Mouse (Mus musculus): Measurements from ENCODE around the gene Rps6ka5. TPM values are rescaled to one million over a fixed set of nuclear protein-coding genes. Genes with fewer than 3 reads are reported as not detected.

Rps6ka5 gene
- polyA plus RNA-seq, 1 experiment from 2014 or later, result 3.6 TPM

DNA sequence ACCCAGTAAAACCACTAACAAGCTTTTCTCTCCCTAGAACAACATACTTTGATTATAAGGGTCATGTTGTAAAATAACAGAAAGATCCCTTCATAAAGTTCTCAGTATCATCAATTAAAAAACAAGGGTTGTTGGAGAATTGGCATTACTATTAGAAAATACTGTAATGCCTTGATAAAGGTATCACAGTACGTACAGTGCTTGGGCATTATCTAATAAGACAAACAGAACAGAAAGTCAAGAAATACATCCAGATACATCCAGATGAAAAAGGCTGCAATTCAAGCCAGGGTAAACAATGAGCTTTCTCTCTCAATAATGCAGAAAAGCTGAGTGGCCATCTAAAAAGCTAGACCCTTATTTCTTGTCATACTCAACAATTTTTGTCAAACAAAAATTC, 84.8 kb downstream of the Rps6ka5 start:
- Histone ChIP-seq H3K4me2 (ENCODE audit: low read depth, low read length) (no peak overlapping the region), H3K9ac (ENCODE audit: low read length) (no peak overlapping the region), H3K4me3 (replicated peaks; ENCODE audit: low read length) (no peak overlapping the region), H3K4me1 (ENCODE audit: control insufficient read depth, insufficient read depth, low read length) (0 out of 2 replicates have a peak, but pooled peaks cover 5% of the 10 kb centered on the region), H3K27ac (ENCODE audit: low read length) (no peak overlapping the region), H3K27me3 (ENCODE audit: control insufficient read depth, insufficient read depth, low read length) (no peaks in the 10 kb centered on the region), H3K36me3 (ENCODE audit: control insufficient read depth, insufficient read depth, low read length) (no peaks in the 10 kb centered on the region), H3K9me3 (replicated peaks; ENCODE audit: control insufficient read depth, low read length) (no peaks in the 10 kb centered on the region)
- 67% methylated on average over 1 of the region's 1 CpGs for WGBS
- no peak for ATAC-seq (ENCODE audit: insufficient read depth, low FRiP score)

DNA sequence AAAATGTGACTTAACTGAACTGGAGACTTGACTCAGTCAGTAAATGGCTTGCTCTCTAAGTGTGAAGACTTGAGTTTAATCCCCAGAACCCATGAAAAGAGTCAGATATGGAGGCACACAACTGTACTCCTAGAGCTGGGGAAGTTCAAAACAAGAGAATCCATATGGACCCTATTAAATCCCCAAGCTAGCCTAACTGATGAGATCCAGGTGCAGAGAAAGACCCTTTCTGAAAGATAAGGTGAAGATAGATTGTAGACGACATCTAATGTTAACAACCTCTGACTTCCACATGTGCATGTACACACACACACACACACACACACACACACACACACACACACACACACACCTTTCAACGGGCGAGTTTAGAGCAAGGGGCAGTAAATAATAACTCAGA, 86.1 kb downstream of the Rps6ka5 start:
- Histone ChIP-seq H3K4me2 (ENCODE audit: low read depth, low read length) (no peak overlapping the region), H3K27ac (ENCODE audit: low read length) (no peak overlapping the region), H3K9me3 (replicated peaks; ENCODE audit: control insufficient read depth, low read length) (no peaks in the 10 kb centered on the region), H3K4me3 (replicated peaks; ENCODE audit: low read length) (no peak overlapping the region), H3K4me1 (ENCODE audit: control insufficient read depth, insufficient read depth, low read length) (0 out of 2 replicates have a peak, but pooled peaks cover 5% of the 10 kb centered on the region), H3K9ac (ENCODE audit: low read length) (no peak overlapping the region), H3K36me3 (ENCODE audit: control insufficient read depth, insufficient read depth, low read length) (no peaks in the 10 kb centered on the region), H3K27me3 (ENCODE audit: control insufficient read depth, insufficient read depth, low read length) (no peaks in the 10 kb centered on the region)
- ATAC-seq (ENCODE audit: insufficient read depth, low FRiP score), result no peak
- WGBS, result 43% methylated on average over 3 of the region's 3 CpGs

GRCm38 (mm10) chr12:100639680-100640079, 87.1 kb downstream of the Rps6ka5 start:
- Histone ChIP-seq H3K9me3 (replicated peaks; ENCODE audit: control insufficient read depth, low read length) (no peaks in the 10 kb centered on the region), H3K36me3 (ENCODE audit: control insufficient read depth, insufficient read depth, low read length) (no peaks in the 10 kb centered on the region), H3K27me3 (ENCODE audit: control insufficient read depth, insufficient read depth, low read length) (no peaks in the 10 kb centered on the region), H3K4me2 (ENCODE audit: low read depth, low read length) (no peak overlapping the region), H3K4me1 (ENCODE audit: control insufficient read depth, insufficient read depth, low read length) (0 out of 2 replicates have a peak, but pooled peaks cover 5% of the 10 kb centered on the region), H3K4me3 (replicated peaks; ENCODE audit: low read length) (no peak overlapping the region), H3K27ac (ENCODE audit: low read length) (no peak overlapping the region), H3K9ac (ENCODE audit: low read length) (no peak overlapping the region)
- WGBS, result 20% methylated on average over 7 of the region's 7 CpGs
- ATAC-seq (ENCODE audit: insufficient read depth, low FRiP score), result no peak

DNA sequence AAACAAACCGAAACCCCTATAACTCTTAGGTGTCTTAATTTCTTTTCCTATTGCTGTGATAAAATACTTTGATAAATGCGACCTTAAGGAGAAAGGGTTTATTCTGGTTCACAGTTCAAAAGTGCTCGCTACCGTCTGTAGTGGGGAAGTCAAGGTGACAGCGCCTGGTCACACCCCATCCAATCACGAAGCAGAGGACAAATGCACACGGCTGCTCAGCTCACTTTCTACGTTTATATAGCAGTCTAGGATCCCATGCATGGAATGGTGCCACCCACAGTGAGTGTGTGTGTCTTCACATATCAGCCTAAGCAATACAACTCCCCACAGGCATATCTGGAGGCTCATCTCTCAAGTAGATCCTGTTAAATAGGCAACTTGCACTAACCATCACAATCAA, 88.9 kb downstream of the Rps6ka5 start:
- ATAC-seq (ENCODE audit: insufficient read depth, low FRiP score), result no peak
- H3K27me3 ChIP-seq (ENCODE audit: control insufficient read depth, insufficient read depth, low read length), result no peaks in the 10 kb centered on the region
- H3K4me2 ChIP-seq (ENCODE audit: low read depth, low read length), result no peak overlapping the region
- H3K9me3 ChIP-seq (replicated peaks; ENCODE audit: control insufficient read depth, low read length), result no peaks in the 10 kb centered on the region
- no peaks in the 10 kb centered on the region for H3K36me3 ChIP-seq (ENCODE audit: control insufficient read depth, insufficient read depth, low read length)
- no peak overlapping the region for H3K27ac ChIP-seq (ENCODE audit: low read length)
- no peak overlapping the region for H3K9ac ChIP-seq (ENCODE audit: low read length)
- H3K4me3 ChIP-seq (replicated peaks; ENCODE audit: low read length), result no peak overlapping the region
- WGBS, result 84% methylated on average over 8 of the region's 8 CpGs
- 0 out of 2 replicates have a peak, but pooled peaks cover 5% of the 10 kb centered on the region for H3K4me1 ChIP-seq (ENCODE audit: control insufficient read depth, insufficient read depth, low read length)

DNA sequence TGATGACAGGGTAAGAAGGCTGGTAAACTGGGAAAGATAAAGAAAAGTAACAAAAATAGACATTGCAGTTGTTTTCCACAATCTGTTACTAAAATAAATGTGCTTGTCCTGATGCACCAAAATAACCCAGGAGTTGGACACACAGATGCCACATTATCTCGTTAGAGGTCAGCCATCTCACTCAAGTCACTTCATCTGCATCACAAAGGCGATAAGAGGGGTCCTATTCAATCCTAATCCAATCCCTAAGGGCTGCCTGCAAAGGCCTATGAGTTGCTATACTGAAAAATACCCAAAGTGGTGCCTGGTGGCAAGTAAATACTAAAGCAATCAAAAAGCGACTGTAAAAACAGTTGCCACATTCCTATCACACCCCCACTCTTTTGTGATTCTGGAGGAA, 90.0 kb downstream of the Rps6ka5 start:
- Histone ChIP-seq H3K27me3 (ENCODE audit: control insufficient read depth, insufficient read depth, low read length) (no peaks in the 10 kb centered on the region), H3K4me1 (ENCODE audit: control insufficient read depth, insufficient read depth, low read length) (0 out of 2 replicates have a peak, but pooled peaks cover 5% of the 10 kb centered on the region), H3K36me3 (ENCODE audit: control insufficient read depth, insufficient read depth, low read length) (no peaks in the 10 kb centered on the region), H3K9ac (ENCODE audit: low read length) (no peak overlapping the region), H3K4me3 (replicated peaks; ENCODE audit: low read length) (no peak overlapping the region), H3K9me3 (replicated peaks; ENCODE audit: control insufficient read depth, low read length) (no peaks in the 10 kb centered on the region), H3K27ac (ENCODE audit: low read length) (no peak overlapping the region), H3K4me2 (ENCODE audit: low read depth, low read length) (no peak overlapping the region)
- ATAC-seq (ENCODE audit: insufficient read depth, low FRiP score), result no peak
- WGBS, result 67% methylated on average over 3 of the region's 3 CpGs

DNA sequence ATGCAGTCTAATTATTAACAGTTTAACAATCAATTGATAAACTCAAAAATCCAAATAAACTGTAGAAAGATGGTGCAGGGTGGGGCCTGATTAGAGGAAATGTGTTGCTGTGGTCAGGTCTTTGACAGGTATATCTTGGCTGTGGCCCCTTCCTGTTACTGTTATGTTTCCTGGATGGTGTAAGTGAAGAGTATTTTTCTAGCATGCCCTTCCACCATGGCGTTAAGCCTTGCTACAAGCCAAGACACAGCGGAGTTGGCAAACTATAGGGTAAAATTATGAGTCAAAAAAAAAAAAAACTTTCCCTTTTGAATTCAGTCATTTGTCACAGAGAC, 90.5 kb downstream of the Rps6ka5 start:
- Histone ChIP-seq H3K4me2 (ENCODE audit: low read depth, low read length) (no peak overlapping the region), H3K9me3 (replicated peaks; ENCODE audit: control insufficient read depth, low read length) (no peaks in the 10 kb centered on the region), H3K9ac (ENCODE audit: low read length) (no peak overlapping the region), H3K4me1 (ENCODE audit: control insufficient read depth, insufficient read depth, low read length) (0 out of 2 replicates have a peak, but pooled peaks cover 5% of the 10 kb centered on the region), H3K4me3 (replicated peaks; ENCODE audit: low read length) (no peak overlapping the region), H3K27me3 (ENCODE audit: control insufficient read depth, insufficient read depth, low read length) (no peaks in the 10 kb centered on the region), H3K36me3 (ENCODE audit: control insufficient read depth, insufficient read depth, low read length) (no peaks in the 10 kb centered on the region), H3K27ac (ENCODE audit: low read length) (no peak overlapping the region)
- no peak for ATAC-seq (ENCODE audit: insufficient read depth, low FRiP score)
- WGBS, result 83% methylated on average over 2 of the region's 2 CpGs

DNA sequence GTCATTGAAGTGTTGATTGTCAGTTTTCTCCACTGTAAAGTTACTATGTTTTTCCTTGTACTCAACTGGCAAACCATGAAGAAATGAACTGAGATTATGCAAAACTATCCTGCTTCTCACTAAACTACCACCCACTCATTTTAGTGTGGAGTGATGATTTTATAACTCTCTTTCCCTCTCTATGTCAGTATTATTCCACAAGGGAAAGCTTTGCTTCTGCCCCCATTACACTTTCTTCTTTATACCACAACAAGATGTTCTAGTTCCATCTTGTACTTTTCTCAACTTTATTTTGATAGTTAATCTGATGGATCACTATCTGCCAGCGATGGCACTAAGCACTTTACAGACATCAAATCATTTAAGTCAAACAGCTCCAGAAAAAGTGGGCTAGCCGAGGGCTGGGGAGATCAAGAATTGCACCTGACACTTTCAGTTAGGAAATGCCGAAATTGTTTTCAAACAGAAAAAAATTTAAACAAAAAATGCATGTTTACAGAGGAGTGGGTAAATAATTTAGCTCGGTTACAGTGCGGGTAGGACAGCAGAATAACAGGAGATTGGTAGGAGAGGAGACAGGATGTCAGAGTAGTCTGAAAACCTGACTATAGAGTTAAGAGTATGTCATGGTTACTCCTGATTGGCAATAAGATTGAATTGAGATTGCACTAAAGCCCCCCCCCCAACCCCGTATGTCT, 91.0 kb downstream of the Rps6ka5 start:
- H3K27me3 ChIP-seq (ENCODE audit: control insufficient read depth, insufficient read depth, low read length), result no peaks in the 10 kb centered on the region
- ATAC-seq (ENCODE audit: insufficient read depth, low FRiP score), result no peak
- no peak overlapping the region for H3K27ac ChIP-seq (ENCODE audit: low read length)
- H3K4me1 ChIP-seq (ENCODE audit: control insufficient read depth, insufficient read depth, low read length), result 0 out of 2 replicates have a peak, but pooled peaks cover 5% of the 10 kb centered on the region
- H3K4me3 ChIP-seq (replicated peaks; ENCODE audit: low read length), result no peak overlapping the region
- WGBS, result 77% methylated on average over 6 of the region's 6 CpGs
- no peak overlapping the region for H3K4me2 ChIP-seq (ENCODE audit: low read depth, low read length)
- no peak overlapping the region for H3K9ac ChIP-seq (ENCODE audit: low read length)
- H3K9me3 ChIP-seq (replicated peaks; ENCODE audit: control insufficient read depth, low read length), result no peaks in the 10 kb centered on the region
- no peaks in the 10 kb centered on the region for H3K36me3 ChIP-seq (ENCODE audit: control insufficient read depth, insufficient read depth, low read length)

GRCm38 (mm10) chr12:100633231-100633630, 93.6 kb downstream of the Rps6ka5 start:
- Histone ChIP-seq H3K36me3 (ENCODE audit: control insufficient read depth, insufficient read depth, low read length) (no peaks in the 10 kb centered on the region), H3K27ac (ENCODE audit: low read length) (no peak overlapping the region), H3K9ac (ENCODE audit: low read length) (no peak overlapping the region), H3K4me2 (ENCODE audit: low read depth, low read length) (no peak overlapping the region), H3K9me3 (replicated peaks; ENCODE audit: control insufficient read depth, low read length) (no peaks in the 10 kb centered on the region), H3K4me3 (replicated peaks; ENCODE audit: low read length) (no peak overlapping the region), H3K4me1 (ENCODE audit: control insufficient read depth, insufficient read depth, low read length) (no peaks in the 10 kb centered on the region), H3K27me3 (ENCODE audit: control insufficient read depth, insufficient read depth, low read length) (no peaks in the 10 kb centered on the region)
- ATAC-seq (ENCODE audit: insufficient read depth, low FRiP score), result no peak
- 79% methylated on average over 3 of the region's 3 CpGs for WGBS

GRCm38 (mm10) chr12:100631286-100631685, 95.5 kb downstream of the Rps6ka5 start:
- no peak overlapping the region for H3K9ac ChIP-seq (ENCODE audit: low read length)
- H3K9me3 ChIP-seq (replicated peaks; ENCODE audit: control insufficient read depth, low read length), result no peaks in the 10 kb centered on the region
- H3K4me3 ChIP-seq (replicated peaks; ENCODE audit: low read length), result no peak overlapping the region
- no peaks in the 10 kb centered on the region for H3K36me3 ChIP-seq (ENCODE audit: control insufficient read depth, insufficient read depth, low read length)
- H3K4me1 ChIP-seq (ENCODE audit: control insufficient read depth, insufficient read depth, low read length), result no peaks in the 10 kb centered on the region
- WGBS, result 93% methylated on average over 7 of the region's 7 CpGs
- H3K27me3 ChIP-seq (ENCODE audit: control insufficient read depth, insufficient read depth, low read length), result no peaks in the 10 kb centered on the region
- H3K4me2 ChIP-seq (ENCODE audit: low read depth, low read length), result no peak overlapping the region
- no peak overlapping the region for H3K27ac ChIP-seq (ENCODE audit: low read length)
- no peak for ATAC-seq (ENCODE audit: insufficient read depth, low FRiP score)
